Mouse (Mus musculus) limb, embryonic 13.5 days (tissue): ENCODE results near the gene Il3ra. TPM values are rescaled to one million over a fixed set of nuclear protein-coding genes. Genes with fewer than 3 reads are reported as not detected.

Experiments
- ATAC-seq: fragments of 200-750 bp; cut with Nextera tagmentation; 2 replicates; pipeline ENCODE4 v1.8.0; 2017; ENCODE audit warnings: low read depth, moderate number of reproducible peaks, moderate TSS enrichment; ENCODE audit not compliant: low FRiP score
- H3K27ac ChIP-seq: fragments of 300-500 bp; sonication (generic); 2 replicates; pipeline ENCODE4 v1.5.1; 2015; ENCODE audit warnings: inconsistent platforms, mild to moderate bottlenecking, moderate library complexity
- H3K27me3 ChIP-seq: fragments of 300-500 bp; sonication (generic); 2 replicates; pipeline ENCODE4 v1.6.1; 2015; ENCODE audit warnings: mild to moderate bottlenecking, inconsistent platforms
- H3K36me3 ChIP-seq: fragments of 300-500 bp; sonication (generic); 2 replicates; pipeline ENCODE4 v1.6.1; 2015; ENCODE audit warnings: inconsistent platforms, mild to moderate bottlenecking, moderate library complexity
- H3K4me1 ChIP-seq: fragments of 300-500 bp; sonication (generic); 2 replicates; pipeline ENCODE4 v1.6.1; 2015; ENCODE audit warnings: inconsistent platforms
- H3K4me2 ChIP-seq: fragments of 300-500 bp; sonication (generic); replicated peaks from 2 replicates; pipeline ENCODE4 v1.6.1; 2015; ENCODE audit warnings: inconsistent platforms, mild to moderate bottlenecking, moderate library complexity
- H3K4me3 ChIP-seq: fragments of 300-500 bp; sonication (generic); 2 replicates; pipeline ENCODE4 v1.5.1; 2015; ENCODE audit warnings: moderate library complexity, mild to moderate bottlenecking, inconsistent platforms
- H3K9ac ChIP-seq: fragments of 300-500 bp; sonication (generic); 2 replicates; pipeline ENCODE4 v1.6.1; 2015; ENCODE audit warnings: mild to moderate bottlenecking, inconsistent platforms
- H3K9me3 ChIP-seq: fragments of 300-500 bp; sonication (generic); 2 replicates; pipeline ENCODE4 v1.6.1; 2016; ENCODE audit warnings: inconsistent platforms
- WGBS: fragments of 180-500 bp; shearing (Covaris S2); methylation state at CpG from one replicate; pipeline ENCODE4 v1.1.7; 2015; 5-methylcytosine and 5-hydroxymethylcytosine counted together
- polyA plus RNA-seq: library from polyadenylated mRNA; unstranded; fragments of >200 nt; fragmentation: Nextera tagmentation; extraction: Ambion mirVana; gene quantifications from 2 replicates; pipeline ENCODE4 v1.2.1, GENCODE M21; 2015

The Il3ra gene
- polyA plus RNA-seq = 4.8 and 5.0 TPM in 2 replicates

DNA sequence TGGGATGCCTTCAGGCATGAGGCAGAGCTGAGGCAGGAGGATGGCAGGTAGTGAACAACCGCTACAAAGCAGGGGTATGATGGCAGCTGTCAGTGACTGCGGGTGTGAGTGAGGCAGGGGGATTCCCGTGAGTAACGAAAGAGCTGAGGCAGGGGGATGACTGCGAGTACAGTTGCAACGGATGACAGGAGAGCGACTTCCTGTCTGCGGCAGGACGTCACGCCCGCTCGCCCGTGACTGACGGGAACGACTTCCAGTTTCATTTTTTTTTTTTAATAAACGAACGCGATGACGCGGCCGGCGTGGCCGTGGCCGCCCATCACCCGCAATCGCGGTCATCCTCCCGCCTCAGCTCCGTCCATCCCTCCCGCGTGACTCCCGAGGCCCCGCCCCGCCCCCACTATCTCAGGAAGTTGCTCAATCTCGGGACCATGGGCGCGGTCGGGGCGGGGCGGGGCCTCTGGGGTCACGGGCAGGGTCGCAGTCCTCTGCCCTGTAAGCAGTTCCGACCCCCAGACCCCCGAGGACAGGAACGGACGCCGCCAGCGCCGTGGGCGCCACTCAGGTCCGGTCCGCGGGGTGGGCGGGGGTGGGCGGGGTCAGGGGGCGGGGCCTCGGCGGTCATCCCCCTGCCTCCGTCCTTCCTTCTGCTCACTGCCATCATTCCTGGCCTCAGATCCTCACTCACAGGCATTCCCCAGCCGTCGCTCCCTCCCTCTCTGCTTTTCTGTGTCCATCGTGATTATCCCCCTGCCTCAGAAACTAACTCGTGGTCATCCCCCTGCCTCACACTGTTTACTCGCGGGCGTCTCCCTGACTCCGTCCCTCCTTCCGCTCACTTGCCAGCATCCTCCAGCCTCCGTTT is at the start of gene Il3ra:
Gene Il3ra, plus strand, starts transcription at position 328 of the 865 bp plus-strand sequence.
- peaks cover 49% of the 10 kb centered on the region for H3K9me3 ChIP-seq
- peaks cover 39% of the 10 kb centered on the region for H3K36me3 ChIP-seq
- peak within 1 kb of the TSS; percentile 52; the same call in 1 of the 2 replicates for H3K27ac ChIP-seq
- WGBS = 4% methylated on average over 54 of the region's 69 CpGs
- H3K27me3 ChIP-seq = no peaks in the 10 kb centered on the region
- peak within 1 kb of the TSS; percentile 72 for H3K4me2 ChIP-seq
- H3K4me3 ChIP-seq = peak within 1 kb of the TSS; percentile 62
- peak; percentile 49 for ATAC-seq
- H3K9ac ChIP-seq = peak within 1 kb of the TSS; percentile 61
- no peaks in the 10 kb centered on the region for H3K4me1 ChIP-seq

DNA sequence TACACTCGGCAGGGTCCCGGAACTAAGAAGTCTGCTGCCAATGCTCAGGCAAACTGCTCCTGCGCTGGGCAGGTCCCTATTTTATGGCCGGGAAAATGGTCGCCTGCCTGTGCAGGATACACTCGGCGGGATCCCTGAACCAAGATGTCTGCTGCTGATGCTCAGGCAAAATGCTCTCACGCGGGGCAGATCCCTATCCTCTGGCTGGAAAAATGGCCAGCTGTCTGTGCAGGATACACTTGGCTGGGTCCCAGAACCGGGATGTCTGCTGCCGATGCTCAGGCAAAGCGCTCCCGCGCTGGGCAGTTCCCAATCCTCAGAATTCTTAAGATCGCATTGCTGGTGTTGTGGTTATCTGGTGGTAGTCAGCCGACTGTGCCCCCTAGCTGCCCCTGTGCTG is 37.1 kb upstream of the Il3ra start:
- H3K4me2 ChIP-seq = peak overlapping the region; percentile 48
- 62% methylated on average over 16 of the region's 16 CpGs for WGBS
- no peak overlapping the region for H3K27ac ChIP-seq
- H3K9ac ChIP-seq = no peak overlapping the region
- H3K36me3 ChIP-seq = no peaks in the 10 kb centered on the region
- no peaks in the 10 kb centered on the region for H3K9me3 ChIP-seq
- H3K4me3 ChIP-seq = peak overlapping the region; percentile 17; the same call in 1 of the 2 replicates
- H3K4me1 ChIP-seq = no peaks in the 10 kb centered on the region
- ATAC-seq = no peak
- no peaks in the 10 kb centered on the region for H3K27me3 ChIP-seq

DNA sequence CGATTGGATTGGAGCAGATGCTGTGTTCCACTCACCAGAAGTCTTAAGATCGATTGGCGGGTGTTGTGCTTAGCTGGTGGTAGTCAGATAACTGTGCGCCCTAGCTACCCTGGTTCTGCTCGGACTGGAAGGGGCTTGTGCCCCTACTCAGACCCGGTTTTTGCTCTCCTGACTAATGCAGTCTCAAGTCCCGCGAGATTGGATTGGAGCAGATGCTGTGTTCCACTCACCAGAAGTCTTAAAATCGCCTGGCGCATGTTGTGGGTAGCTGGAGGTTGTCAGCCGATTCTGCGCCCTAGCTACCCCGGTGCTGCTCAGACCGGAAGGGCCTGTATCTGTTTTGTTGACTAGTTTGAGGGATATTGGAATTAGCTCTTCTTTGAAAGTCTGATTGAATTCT is 36.7 kb upstream of the Il3ra start:
- peak overlapping the region; percentile 48 for H3K4me2 ChIP-seq
- no peaks in the 10 kb centered on the region for H3K9me3 ChIP-seq
- H3K9ac ChIP-seq = no peak overlapping the region
- no peak overlapping the region; the same call in 1 of the 2 replicates for H3K4me3 ChIP-seq
- H3K36me3 ChIP-seq = no peaks in the 10 kb centered on the region
- no peak overlapping the region for H3K27ac ChIP-seq
- no peaks in the 10 kb centered on the region for H3K27me3 ChIP-seq
- no peak for ATAC-seq
- no peaks in the 10 kb centered on the region for H3K4me1 ChIP-seq
- 55% methylated on average over 14 of the region's 14 CpGs for WGBS

DNA sequence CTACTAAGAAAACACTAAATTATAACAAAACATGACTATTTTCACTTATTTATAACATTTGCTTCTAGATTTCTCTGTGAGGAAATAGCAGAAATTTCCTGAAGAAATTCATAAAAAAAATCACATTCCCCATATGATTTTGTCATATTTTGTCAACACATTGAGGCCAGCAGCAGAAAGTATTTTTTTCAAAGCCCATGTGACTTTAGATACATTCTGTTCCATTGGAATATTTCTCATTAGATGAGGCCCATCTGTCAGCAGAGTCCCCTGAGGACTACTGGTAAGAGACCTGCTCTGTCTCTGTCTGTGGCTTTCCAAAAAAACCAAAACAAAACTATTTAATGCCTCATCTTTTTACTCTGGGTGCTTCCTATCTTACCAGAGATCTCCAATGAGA is 23.5 kb upstream of the Il3ra start, which contains the start of gene Olfr31:
Gene Olfr31, plus strand, starts transcription at position 301 of the 400 bp plus-strand sequence.
- no peak within 1 kb of the TSS for H3K27ac ChIP-seq
- no peaks in the 10 kb centered on the region for H3K36me3 ChIP-seq
- H3K4me3 ChIP-seq = no peak within 1 kb of the TSS
- no peaks in the 10 kb centered on the region for H3K27me3 ChIP-seq
- no peak for ATAC-seq
- no peaks in the 10 kb centered on the region for H3K9me3 ChIP-seq
- no peak within 1 kb of the TSS for H3K9ac ChIP-seq
- H3K4me2 ChIP-seq = no peak within 1 kb of the TSS
- H3K4me1 ChIP-seq = no peaks in the 10 kb centered on the region

DNA sequence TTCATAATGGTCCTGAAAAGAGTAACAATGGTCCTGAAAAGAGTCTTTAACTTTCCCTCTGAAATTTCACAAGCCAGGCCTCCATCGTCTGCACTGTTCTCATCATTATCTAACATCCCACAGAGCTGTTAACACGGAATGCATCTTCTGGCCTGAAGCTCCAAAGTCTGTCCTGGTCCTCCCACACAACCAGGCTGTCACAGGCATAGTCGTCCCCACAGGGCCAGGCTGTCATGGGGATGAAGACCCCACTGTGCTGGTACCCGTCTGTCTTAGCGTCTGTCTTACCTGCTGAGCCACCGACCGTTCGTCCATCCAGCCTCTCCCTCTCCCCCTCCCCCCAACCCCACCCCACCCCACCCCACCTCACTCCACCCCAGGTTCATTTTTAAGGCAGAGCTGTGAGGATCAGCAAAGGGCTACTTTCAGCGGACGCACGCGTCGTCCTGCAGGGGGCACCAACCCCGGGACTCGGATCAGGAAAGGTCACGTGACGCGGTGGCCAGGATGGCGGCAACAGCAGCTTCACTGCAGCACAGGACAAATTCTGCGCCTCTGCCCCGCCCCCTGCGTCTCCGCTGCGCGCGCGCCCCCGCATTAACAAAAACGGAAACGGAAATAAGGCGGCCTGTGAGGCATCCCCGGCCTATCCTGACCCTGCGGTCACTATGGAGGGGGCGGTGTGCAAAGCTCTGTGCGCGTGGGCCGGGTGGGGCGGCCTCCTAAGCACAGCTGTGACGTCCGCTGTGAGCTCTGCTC is 783 bp upstream of the Il3ra start:
- Histone ChIP-seq H3K4me3 (peak overlapping the region; percentile 62), H3K36me3 (peaks cover 30% of the 10 kb centered on the region), H3K4me2 (peak overlapping the region; percentile 72), H3K9me3 (peaks cover 40% of the 10 kb centered on the region), H3K27ac (peak overlapping the region; percentile 52; the same call in 1 of the 2 replicates), H3K4me1 (no peaks in the 10 kb centered on the region), H3K27me3 (no peaks in the 10 kb centered on the region), H3K9ac (peak overlapping the region; percentile 61)
- WGBS = 11% methylated on average over 39 of the region's 40 CpGs
- peak; percentile 86 for ATAC-seq

DNA sequence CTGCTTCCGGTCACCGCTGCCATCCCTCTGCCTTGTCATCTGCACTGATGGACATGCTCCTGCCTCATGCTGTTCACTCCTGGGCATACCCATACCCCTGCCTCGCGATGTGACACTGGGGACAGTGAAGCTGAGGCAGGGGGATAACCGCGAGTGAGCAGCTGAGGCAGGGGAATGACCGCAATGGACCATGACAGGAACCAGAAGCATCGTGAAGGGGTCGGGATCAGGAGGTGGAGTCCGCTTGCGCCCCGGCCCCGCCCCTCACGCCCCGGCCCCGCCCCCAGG is 682 bp downstream of the Il3ra start:
- Histone ChIP-seq H3K4me3 (peak overlapping the region; percentile 62), H3K27ac (no peak overlapping the region), H3K9me3 (peaks cover 54% of the 10 kb centered on the region), H3K36me3 (peaks cover 43% of the 10 kb centered on the region), H3K4me2 (peak overlapping the region; percentile 72), H3K27me3 (no peaks in the 10 kb centered on the region), H3K9ac (peak overlapping the region; percentile 61; the same call in 1 of the 2 replicates), H3K4me1 (no peaks in the 10 kb centered on the region)
- ATAC-seq = 0 out of 2 replicates have a peak, but pooled peaks have one; percentile 2
- 24% methylated on average over 16 of the region's 16 CpGs for WGBS

DNA sequence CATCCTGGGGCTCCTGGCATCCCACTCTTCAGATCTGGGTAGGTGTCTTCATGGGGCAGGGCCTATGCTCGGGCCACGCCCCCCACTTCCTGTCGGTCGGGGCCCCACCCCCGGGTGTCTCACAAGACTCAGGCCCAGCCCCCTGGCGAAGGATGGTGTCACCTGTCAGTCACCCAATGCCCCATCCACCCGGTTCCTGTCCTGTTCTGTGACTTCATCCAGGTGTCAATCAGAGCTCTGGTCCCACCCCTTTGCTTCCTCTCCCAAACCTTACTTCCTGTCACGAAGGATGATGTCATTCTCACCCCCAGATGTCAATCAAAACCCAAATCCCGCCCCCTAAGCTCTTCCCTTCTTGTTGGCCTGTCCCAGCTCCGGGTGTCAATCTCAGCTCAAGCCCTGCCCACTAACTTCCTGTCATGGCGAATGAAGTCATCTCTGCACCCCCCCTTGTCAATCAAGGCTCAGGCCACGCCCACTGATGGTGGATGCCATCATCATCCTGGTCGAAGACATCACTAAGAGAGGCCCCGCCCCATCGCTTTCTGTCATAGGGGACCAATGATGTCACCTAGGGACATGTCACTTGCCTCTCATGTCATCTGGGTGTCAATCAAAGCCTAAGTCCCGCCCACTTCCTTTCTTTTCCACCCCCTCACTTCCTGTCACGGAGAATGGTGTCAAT is 1.2 kb downstream of the Il3ra start:
- H3K4me1 ChIP-seq = no peaks in the 10 kb centered on the region
- H3K9ac ChIP-seq = no peak overlapping the region
- H3K4me2 ChIP-seq = peak overlapping the region; percentile 72
- peak overlapping the region; percentile 62 for H3K4me3 ChIP-seq
- H3K36me3 ChIP-seq = peaks cover 44% of the 10 kb centered on the region
- no peaks in the 10 kb centered on the region for H3K27me3 ChIP-seq
- no peak overlapping the region for H3K27ac ChIP-seq
- 0 out of 2 replicates have a peak, but pooled peaks have one; percentile 0 for ATAC-seq
- WGBS = 81% methylated on average over 17 of the region's 17 CpGs
- peaks cover 56% of the 10 kb centered on the region for H3K9me3 ChIP-seq

DNA sequence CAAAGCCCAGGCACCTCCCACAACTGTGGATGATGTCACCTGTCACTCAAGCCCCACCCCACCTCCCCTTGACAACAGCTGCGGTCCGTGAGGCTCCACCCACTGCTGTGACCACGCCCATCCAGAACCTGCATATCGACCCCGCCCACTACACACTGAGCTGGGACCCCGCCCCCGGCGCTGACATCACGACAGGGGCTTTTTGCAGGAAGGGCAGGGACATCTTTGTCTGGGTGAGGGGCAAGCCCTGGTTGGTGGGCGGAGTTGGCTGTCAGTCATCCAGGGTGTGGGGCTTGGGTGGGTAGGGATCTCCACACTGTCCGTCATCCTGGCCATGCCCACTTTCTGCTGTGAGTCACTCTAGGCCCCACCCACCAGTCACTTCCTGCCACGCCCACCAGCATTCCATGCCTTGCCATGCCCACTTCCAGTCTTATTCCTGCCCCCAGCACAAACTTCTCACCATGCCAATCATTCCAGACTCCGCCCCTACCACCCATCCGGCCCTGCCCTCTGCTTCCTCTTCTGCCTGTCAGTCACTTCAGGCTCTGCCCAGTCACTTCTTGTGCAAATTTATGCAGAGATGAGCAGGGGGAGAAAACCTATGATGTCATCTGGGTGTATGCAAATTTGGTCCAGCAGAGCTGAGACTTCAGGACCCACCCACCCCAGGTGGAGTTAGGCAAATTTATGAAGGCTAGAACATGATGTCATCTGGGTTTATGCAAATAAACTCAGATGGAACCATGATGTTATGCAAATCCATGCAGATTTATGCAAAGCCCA is 2.0 kb downstream of the Il3ra start:
- H3K27me3 ChIP-seq = no peaks in the 10 kb centered on the region
- WGBS = 95% methylated on average over 14 of the region's 14 CpGs
- H3K36me3 ChIP-seq = peaks cover 44% of the 10 kb centered on the region
- H3K9me3 ChIP-seq = peaks cover 59% of the 10 kb centered on the region
- H3K4me1 ChIP-seq = no peaks in the 10 kb centered on the region
- no peak overlapping the region for H3K4me3 ChIP-seq
- no peak overlapping the region for H3K27ac ChIP-seq
- no peak for ATAC-seq
- H3K4me2 ChIP-seq = no peak overlapping the region
- H3K9ac ChIP-seq = no peak overlapping the region

DNA sequence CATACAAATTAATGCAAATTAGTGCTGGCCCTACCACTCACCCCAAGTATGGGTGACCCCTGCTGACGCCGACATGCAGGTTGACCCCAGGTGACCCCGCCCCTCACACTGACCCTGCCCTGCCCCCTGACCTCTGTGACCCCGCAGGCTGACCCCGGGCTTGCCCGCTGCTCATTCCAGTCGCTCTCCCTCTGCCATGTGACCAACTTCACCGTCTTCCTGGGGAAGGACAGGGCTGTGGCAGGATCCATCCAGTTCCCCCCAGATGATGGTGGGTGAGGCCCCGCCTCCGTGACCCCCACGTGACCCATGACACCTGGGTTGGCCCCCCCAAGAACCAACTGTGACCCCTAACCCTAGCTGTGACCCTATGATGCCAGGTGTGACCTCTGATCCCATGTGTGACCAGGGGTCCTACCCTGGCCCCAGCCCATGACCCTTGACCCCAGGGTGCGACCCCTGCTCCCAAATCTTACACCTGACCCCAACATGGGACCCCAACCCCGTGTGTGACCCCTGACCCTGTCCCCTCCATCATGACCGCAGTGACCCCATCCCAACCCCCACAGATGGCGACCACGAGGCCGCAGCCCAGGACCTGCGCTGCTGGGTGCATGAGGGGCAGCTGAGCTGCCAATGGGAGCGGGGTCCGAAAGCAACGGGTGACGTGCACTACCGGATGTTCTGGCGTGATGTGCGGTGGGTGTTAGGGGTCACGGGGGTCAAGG is 2.8 kb downstream of the Il3ra start:
- peaks cover 44% of the 10 kb centered on the region for H3K36me3 ChIP-seq
- ATAC-seq = no peak
- H3K27me3 ChIP-seq = no peaks in the 10 kb centered on the region
- H3K4me2 ChIP-seq = no peak overlapping the region
- peaks cover 57% of the 10 kb centered on the region for H3K9me3 ChIP-seq
- WGBS = 98% methylated on average over 26 of the region's 26 CpGs
- no peak overlapping the region for H3K27ac ChIP-seq
- H3K4me3 ChIP-seq = no peak overlapping the region
- no peak overlapping the region for H3K9ac ChIP-seq
- no peaks in the 10 kb centered on the region for H3K4me1 ChIP-seq

DNA sequence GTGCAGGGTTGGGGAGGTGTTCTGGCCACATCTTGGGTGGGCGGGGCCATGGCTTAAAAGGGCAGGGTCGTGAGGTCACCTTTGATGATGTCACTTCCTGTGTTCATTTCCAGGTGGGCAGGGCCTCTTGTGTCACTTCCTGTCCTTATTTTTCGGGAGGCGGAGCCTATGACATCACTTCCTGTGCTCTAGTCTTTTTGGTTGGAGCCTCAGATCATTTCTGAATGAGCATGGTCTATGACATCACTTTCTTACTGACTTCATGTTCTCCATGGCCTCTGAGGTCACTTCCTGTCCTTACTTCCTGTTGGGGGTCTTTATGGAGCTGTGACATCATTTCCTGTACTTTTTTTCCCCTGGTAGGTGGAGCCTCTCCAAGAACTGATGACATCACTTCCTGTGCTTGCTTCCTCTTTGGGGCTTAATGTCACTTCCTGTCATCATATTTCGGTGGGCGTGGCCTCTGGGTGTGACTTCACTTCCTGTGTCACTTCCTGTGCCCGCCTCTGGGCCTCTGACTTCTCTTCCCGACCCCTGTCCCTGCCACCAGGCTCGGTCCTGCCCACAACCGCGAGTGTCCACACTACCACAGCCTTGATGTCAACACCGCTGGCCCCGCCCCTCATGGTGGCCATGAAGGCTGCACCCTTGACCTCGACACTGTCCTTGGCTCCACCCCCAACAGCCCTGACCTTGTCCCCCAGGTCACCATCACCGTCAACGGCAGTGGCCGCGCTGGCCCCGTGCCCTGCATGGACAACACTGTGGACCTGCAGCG is 3.6 kb downstream of the Il3ra start:
- Histone ChIP-seq H3K27me3 (no peaks in the 10 kb centered on the region), H3K4me1 (no peaks in the 10 kb centered on the region), H3K4me2 (no peak overlapping the region), H3K9ac (no peak overlapping the region), H3K4me3 (no peak overlapping the region), H3K27ac (no peak overlapping the region), H3K9me3 (peaks cover 62% of the 10 kb centered on the region), H3K36me3 (peaks cover 44% of the 10 kb centered on the region)
- ATAC-seq = no peak
- WGBS = 97% methylated on average over 20 of the region's 20 CpGs
